Mouse (Mus musculus): ENCODE measurements around the gene Capns1. TPM values are rescaled to one million over a fixed set of nuclear protein-coding genes. Genes with fewer than 3 reads are reported as not detected.
"Not testable (repeated sequence)": the region's sequence is repeated elsewhere in the genome, so short reads cannot be mapped to it uniquely, and the experiment has no call there.

The Capns1 gene
- polyA plus RNA-seq (2012; rRNA removed), result 854 and 1,031 TPM in 2 replicates

DNA sequence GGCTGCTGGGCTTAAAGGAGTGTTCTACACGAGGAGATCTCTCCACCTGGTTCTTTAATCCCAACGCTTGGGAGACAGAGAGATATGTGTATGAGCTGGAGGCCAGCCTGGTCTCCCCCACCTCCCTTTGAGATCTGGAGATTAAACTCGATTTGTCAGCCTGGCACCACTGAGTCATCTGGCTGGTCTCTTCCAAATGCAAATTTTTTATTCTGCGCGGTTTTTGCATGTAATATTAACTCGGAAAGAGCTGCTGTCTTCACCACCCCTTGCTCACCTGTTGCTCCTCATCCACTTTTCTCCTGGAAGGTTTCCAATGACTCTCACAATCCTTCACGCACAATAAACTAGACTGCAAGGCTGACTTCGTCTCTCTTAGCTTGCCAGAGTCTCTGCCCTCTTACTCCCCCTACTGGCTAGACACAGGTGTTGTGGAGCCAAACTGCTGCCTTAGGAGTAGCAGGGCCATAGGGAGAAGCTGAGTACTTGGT lies at the start of gene Capns1:
Capns1 (minus strand) TSS at position 331 of the 491 bp plus-strand sequence.
- DNase-seq (ENCODE audit: low read depth), result no peak

DNA sequence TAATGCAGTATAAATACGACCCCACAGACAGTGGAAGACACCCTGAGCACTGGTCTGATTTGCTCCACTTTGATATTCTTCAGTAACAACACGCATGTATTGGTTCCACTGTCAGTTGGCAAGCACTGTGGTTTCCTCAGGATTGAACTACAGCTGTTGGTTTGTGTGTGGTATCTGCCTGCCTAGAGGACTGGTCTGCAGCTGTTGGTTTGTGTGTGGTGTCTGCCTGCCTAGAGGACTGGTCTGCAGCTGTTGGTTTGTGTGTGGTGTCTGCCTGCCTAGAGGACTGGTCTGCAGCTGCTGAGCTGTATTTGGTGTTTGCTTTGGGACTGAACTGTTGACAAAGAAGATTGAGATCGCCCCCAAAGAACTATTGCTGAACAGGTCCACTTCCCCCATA lies 38.8 kb upstream of the Capns1 start:
- not testable (repeated sequence) for DNase-seq (ENCODE audit: low read depth)

DNA sequence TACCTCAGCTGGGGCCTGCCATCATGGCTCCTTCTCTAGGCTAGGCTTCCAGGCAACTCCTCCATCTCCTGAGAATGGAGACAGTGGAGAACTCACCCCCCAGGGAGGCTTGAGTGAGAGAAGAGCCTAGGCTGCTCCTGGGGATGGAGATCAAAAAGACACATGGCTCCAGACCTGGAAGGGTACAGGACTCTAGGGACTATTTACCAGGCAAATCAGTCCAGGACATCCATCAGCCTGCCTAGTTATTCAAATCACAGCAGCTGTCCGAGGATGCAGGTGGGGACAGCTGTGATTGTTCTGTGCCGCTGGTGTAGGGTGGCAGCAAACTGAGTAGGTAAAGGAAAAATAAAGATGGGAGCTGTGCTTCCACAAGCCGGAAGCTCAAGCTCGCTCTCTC lies 37.0 kb upstream of the Capns1 start, which contains the start of gene Ovol3:
Ovol3 (minus strand) TSS at position 101 of the 400 bp plus-strand sequence.
- no peak for DNase-seq (ENCODE audit: low read depth)

DNA sequence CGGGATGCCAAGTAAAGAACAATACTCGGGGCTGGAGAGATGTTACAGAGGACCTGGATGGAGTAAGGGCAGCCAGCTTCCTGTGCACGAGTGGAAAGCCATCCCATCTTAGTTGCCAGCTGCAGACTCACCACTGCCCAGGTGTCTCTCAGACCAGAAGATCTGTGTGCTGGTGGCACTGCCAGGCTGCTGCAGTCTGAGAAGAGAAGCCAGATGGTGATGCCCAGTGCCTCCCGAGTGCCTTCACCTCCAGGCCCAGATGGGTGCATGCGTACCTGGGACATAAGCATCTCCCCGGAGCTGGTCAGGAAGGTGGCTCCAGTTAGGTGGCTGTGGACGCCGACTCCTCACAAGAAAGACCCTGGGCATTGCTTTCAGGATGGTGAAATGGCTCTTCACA lies 36.5 kb upstream of the Capns1 start:
- DNase-seq (ENCODE audit: low read depth), result no peak

DNA sequence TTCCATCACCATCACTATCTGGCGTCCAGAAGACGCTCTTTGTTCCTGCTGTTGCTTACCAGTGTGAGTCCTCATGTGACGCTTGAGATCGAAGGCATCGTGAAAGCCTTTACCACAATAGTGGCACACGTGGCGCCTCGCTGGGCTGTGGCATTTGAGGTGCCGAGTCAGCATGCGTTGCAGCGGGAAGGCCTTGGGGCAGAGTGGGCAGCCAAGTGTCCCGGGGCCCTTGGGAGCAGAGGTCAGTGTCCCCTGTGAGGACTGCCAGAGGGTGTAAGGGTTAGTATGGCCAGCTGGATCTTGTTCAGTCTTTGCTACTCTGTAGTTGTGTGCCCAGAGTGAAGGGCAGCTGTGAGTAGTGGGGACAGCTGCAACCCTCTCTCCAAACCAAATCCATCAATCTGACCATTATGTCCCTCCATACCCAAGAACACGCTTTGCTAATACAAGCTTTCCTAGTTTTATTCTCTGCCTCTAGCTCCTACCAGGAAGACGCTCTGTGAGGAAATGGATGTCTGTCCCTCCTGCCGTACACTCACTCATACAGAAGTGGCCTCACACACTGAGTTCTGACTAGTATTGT lies 35.8 kb upstream of the Capns1 start:
- no peak for DNase-seq (ENCODE audit: low read depth)

DNA sequence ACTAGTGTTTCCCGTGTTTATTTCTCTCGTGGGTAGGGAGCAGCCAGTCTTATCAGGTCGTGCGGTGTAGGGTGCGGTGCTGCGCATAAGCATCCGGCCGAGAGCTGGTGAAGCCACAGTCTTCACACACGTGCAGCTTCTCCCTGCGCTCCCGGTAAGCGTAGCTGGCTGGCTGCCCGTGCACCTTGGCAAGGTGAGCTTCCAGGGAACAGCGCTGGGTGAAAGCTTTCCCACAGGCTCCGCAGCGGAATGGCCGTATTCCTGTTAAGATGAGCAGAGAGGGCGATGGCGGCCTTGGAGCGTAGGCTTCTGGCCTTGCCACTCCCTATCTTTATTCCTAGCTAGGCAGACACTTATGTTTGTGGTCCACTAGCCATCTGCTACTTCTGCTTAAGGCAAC lies 34.8 kb upstream of the Capns1 start:
- DNase-seq (ENCODE audit: low read depth), result no peak

DNA sequence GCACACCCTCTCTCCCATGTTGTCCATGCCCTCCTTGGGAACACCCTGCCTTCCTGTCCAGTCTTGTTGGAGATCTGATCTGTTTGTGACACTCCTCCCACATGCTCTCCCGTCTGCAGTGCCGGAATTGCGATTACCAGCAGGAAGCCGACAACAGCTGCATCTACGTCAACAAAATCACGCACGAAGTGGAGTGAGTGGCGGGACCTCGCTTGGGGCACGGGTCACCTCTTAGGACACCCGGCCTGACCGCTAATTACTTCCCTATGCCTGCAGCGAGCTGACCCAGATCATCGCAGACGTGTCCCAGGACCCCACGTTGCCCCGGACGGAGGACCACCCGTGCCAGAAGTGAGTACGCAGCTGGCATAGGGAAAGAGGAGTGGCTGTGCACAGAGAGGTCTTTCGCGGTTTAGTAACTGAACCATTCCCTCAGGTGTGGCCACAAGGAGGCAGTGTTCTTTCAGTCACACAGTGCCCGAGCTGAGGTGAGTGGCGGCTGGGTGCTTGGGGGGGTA lies 34.1 kb upstream of the Capns1 start:
- no peak for DNase-seq (ENCODE audit: low read depth)

DNA sequence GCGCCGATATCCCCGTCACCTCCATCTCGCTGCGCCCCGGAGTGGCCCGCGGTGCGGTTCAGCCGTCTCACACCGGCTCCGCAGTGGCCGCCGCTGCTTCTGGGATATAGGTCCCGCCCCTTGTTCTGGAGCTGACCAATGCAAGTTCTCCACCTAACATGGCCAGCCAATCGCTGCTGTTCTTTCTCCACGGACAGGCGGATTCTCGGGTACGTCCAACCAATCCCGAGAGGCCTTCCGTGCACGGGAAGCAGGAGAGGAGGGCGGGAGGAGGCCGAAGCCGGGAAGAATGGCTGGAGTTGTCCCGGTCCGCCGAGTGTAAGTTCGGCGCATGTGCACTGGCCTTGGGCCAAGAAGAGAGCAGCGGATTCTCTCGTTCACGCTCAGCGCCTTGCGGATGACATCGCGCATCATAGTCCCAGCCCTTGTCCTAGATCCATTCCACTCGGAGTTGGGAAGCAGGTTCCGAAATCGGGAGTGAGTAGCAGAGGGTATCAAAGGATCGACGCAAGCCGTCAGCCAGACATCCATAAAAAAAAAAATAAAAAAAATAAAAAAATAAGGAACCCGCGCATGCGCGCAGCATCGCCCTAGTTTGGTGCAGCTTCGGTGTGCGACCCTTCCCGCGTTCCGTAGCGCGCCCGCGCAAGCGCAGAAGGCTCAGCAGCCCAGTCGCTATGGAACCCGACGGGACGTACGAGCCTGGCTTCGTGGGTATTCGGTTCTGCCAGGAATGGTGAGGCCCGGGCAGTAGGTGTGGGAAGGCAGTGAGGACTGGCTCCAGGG lies 33.3 kb upstream of the Capns1 start, which contains the start of the genes Polr2i and Tbcb:
Polr2i (plus strand) TSS at position 280 of the 786 bp plus-strand sequence.
Tbcb (minus strand) TSS at position 604 of the 786 bp plus-strand sequence.
- peak; percentile 89 for DNase-seq (ENCODE audit: low read depth)

DNA sequence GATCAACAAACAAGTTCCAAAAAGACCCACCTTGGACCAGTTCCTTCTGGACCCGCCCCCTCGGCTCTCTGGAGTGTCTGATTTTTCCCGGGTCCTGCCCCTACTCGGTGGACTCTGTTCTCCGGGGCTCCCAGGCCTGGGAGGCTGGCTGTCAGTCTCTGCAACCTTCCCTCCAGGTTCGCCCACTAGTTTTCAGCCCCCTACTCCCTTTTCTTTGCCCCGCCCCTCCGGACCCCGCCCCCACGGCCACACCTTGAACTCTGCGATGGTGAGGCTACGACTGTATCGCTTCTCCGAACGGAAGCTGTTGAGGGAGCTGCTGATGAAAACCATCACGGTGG lies 32.7 kb upstream of the Capns1 start:
- DNase-seq (ENCODE audit: low read depth), result no peak

DNA sequence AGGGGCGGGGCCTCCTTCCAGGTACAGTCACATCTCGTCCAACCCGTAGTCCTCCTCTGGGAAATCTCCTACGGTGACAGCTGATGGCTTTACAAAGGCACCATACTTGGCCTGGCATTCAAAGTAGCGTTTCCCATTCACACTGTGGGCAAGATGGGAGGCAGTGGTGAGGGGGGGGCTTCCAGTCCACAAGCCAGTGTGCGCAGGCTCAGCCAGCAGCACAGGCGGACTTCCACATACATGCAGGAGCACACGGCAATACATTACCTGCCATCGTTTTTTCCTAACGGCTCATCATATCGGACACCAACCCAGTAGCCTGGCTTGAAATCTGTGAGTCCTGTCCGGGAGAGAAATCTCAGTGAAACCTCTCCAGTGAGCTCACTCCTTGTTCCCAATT lies 25.6 kb upstream of the Capns1 start:
- DNase-seq (ENCODE audit: low read depth), result no peak

DNA sequence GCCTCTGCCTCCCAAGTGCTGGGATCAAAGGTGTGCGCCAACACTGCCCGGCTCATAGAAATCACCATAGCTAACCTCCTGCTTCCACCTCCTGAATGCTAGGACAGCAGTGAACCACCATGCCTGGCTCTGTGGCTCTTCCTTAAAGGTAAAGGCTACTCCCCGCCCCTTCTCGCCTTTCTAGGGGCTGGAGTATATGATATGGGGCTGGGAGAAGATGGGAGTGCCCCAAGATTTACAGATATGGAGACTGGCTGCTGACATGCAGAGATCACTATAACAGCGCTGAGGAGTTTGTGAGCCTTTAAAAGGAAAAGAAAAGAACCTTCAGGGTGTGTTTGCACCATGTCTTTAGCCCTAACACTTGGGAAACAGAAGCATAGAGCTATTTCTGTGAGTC lies 23.6 kb upstream of the Capns1 start:
- no peak for DNase-seq (ENCODE audit: low read depth)

DNA sequence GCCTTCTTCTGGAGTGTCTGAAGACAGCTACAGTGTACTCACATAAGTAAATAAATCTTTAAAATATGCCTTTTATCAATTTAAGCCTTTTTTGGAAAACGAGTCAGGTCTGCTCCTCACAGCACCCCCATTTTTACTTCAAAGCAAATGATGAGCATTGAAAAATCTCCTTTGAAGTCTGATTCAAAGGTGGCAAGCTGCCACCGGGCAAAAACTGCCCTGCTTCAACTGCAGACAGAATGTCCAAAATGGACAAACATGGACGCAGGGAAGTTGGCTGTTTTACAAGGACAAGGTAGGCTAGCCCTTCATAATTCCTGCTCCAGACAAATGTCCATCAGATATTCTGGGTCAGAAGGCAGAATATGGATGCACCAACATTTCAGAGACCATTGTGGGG lies 22.8 kb upstream of the Capns1 start:
- no peak for DNase-seq (ENCODE audit: low read depth)

DNA sequence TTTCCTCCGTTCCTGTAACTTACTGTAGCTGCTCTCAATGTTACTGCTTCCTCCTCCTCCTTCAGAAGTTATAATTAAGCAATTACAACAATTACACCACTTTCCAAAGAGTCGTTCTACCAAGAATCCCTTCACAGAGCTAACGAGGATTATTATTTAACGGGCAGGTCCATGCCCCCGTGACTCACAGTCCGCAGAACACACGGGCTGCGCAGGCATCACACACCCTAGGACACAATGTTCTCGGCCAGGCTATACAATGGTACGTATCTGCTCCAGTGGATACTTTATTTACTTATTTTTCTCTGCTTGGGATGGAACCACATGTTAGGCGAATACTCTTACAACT lies 21.4 kb upstream of the Capns1 start:
- no peak for DNase-seq (ENCODE audit: low read depth)

DNA sequence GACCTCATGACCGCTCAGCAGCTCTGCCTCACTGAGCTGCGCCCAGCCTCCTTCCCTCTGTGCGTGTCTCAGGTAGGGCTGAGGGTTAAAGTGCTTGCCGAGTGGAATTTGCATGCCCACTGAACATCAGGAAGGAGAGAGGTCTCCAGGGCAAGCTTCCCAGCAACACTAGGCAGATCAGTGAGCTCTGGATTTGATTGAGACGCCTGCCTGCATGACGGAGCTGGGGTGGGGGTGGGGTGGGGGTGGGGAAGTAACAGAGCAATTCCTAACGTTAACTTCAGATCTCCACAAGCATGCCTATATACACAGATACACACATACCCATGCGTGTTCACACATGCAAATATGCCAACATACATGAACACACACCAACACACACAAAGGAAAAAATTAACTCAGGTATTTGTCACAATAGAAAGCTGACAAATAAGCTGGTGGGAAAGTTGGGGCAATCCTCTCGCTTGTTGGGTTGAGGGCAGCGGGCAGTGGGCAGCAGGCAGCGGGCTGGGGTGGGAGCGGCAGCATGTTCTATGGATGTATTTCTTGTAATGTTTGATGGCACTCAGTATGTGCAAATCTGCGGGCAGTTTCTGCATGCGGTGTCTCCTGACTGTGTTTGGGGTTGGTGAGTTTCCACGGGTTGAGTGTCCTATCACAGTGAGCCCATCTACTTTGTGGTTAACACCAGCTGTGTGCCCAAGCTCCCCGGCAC lies 20.8 kb upstream of the Capns1 start:
- no peak for DNase-seq (ENCODE audit: low read depth)

DNA sequence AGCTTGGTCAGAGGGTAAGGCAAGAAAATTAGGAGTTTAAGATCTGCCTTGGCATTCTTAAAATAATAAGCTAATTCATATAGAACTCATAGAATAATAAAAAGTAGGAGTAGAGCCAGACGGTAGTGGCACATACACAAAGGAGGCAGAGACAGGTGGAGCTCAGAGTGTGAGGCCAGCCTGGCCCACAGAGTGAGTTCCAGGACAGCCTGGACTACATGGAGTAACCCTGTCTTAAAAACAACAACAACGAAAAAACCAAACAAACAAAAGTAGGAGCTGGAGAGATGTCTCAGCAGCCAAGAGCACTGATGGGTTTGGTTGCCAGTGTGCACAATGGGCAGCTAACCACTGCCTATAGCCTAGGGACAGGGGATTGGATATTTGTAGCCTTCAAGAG lies 18.7 kb upstream of the Capns1 start:
- no peak for DNase-seq (ENCODE audit: low read depth)

DNA sequence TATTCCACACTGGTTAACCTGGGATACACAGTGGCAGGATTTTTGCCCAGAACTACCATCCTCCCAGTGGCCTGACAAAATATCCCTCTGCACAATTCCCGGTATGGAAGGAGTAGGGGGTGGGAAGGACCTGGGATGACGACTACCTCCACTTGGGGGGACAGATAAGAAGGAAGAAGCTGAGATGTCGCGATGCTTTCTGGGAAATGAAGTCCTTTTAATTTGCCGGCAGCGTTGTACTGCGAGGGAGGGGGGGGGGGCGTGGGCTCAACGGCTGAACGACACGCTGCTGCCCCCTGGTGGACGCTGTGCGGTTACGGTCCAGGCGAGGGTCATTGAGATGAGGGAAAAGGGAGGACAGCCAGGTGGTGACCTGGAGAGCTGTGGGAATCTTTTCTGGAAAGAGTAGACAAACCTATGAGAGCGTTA lies 18.1 kb upstream of the Capns1 start:
- no peak for DNase-seq (ENCODE audit: low read depth)

DNA sequence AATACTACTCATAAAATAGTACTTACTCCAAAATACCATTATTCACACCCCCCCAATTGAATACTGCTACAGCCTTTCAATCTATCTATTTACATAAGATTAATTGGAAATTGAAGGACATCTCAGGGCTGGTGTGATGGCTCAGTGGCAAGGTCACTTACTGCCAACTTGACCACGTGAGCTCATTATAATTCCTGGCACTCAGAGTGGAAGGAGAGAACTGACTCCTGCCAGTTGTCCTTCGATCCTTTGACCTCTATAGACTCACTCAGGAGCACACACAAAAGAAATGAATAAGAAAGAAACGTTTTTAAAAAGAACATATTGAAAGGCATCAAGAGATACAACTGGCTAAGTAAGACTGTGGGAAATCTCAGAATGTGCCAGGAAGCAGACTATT lies 17.3 kb upstream of the Capns1 start:
- no peak for DNase-seq (ENCODE audit: low read depth)

DNA sequence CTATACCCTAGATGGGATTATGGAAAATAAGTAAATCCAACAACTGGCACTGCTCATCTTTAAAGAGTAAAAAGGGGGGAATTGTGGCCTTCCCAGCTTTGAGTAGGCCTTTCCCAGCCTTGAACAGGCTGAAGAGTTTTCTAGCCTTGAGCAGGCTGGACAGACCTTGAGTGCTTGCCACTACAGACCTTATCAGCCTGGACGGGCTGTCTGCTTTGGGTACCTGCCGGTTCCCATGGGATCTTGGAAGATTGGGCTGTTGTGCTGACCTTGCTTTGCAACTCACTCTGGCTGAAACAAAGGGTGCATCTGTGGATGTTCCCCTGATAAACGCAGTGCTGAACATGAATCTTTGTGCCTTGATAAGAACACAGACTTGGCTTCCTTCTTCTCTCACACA lies 15.3 kb upstream of the Capns1 start:
- no peak for DNase-seq (ENCODE audit: low read depth)

DNA sequence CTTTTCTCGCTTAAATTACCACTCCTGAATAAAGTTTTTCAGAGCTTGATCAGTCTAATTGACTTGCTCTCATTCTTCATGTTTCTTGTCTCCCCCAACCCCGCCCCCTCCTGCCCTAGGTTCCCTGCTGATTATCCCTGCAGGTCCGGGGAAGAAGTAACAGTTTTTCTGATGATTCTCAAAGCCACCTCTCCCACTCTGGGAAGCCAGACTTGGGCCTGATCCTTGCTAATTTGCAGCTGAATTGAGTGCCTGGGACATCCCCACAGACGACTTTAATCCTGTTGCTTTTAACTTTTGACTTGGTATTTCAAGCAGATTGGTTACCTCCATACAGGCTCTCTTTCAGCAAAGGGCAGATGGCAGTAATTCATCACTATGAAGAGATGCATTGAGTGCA lies 12.4 kb upstream of the Capns1 start:
- DNase-seq (ENCODE audit: low read depth), result no peak

DNA sequence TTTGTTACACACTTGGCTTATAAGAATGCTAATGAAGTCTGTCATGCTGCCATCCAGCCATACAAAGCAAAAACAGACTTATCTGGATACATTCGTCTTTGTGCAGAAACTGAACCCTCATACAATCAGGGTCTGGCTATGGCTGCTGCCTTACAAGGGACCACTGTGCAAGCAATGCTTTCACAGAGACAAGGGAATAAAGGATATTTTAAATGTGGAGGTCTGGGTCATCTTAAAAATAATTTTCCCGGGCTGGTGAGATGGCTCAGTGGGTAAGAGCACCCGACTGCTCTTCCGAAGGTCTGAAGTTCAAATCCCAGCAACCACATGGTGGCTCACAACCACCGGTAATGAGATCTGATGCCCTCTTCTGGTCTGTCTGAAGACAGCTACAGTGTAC lies 7.8 kb upstream of the Capns1 start:
- DNase-seq (ENCODE audit: low read depth), result not testable (repeated sequence)

DNA sequence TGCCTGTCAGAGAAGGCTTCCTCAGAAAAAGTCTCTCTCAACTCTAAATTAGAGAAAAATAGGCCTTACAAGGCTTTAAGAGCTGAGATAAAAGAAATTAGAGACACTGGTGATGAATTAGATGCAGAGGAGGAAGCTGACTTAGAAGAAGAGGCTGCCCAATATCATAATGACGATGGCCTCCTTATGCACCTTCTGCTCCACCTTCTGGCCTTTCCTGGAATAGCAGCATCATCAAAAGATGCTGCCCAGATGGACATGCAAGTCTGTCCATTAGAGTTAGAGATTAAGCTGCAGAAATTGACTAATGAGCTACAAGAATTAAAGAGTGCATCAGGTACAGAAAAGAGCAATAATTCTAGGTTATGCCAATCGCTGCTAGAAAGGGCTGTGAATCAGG lies 6.8 kb upstream of the Capns1 start:
- no peak for DNase-seq (ENCODE audit: low read depth)

DNA sequence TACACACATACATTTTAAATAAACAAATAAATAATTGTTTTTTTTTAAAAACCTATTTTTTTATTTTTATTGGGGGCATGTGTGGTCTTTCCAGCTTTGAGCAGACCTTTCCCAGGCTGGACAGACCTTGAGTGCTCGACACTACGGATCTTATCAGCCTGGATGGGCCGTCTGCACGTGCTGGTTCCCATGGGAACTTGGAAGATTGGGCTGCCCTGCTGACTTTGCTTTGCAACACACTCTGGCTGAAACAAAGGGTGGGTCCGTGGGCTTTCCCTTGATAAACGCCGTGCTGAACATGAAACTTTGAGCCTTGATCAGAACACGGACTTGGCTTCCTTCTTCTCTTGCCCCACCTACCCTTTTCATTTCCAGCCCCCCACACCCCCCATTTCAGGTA lies 5.8 kb upstream of the Capns1 start:
- no peak for DNase-seq (ENCODE audit: low read depth)
